Mouse (Mus musculus) retina, postnatal 1 day (tissue): ENCODE results near the gene S100a1.

ENCODE experiments used
- DNase-seq: peaks from one replicate; pipeline ENCODE4 v3.0.0-alpha.2; 2012

Gene S100a1

GRCm38 (mm10) chr3:90464552-90465080, 49.6 kb downstream of the S100a1 start:
- DNase-seq, result no peak

GRCm38 (mm10) chr3:90462579-90462978, 51.6 kb downstream of the S100a1 start:
- no peak for DNase-seq

- DNase-seq, result no peak
Observed at GRCm38 (mm10) chr3:90461935-90462334, 52.3 kb downstream of the S100a1 start.
